Mouse (Mus musculus): ENCODE data around the gene Rrp15.

Rrp15 gene

GRCm38 (mm10) chr1:186676199-186676598 lies 73.0 kb downstream of the Rrp15 start:
- no peak for DNase-seq (ENCODE audit: inconsistent age in 2 of 2, low spot score in 1 of 2)

GRCm38 (mm10) chr1:186675263-186675662 lies 73.9 kb downstream of the Rrp15 start:
- DNase-seq (ENCODE audit: inconsistent age in 2 of 2, low spot score in 1 of 2), result no peak

- DNase-seq (ENCODE audit: inconsistent age in 2 of 2, low spot score in 1 of 2), result no peak
These were observed 74.5 kb downstream of the Rrp15 start for GRCm38 (mm10) chr1:186674621-186675020.

GRCm38 (mm10) chr1:186673166-186673565 lies 76.0 kb downstream of the Rrp15 start:
- no peak for DNase-seq (ENCODE audit: inconsistent age in 2 of 2, low spot score in 1 of 2)
